Mouse (Mus musculus) spleen, postnatal 10 days (tissue): Measurements from ENCODE around the gene Rftn2.
A peak's percentile ranks its signal among the peaks of the same experiment; 100 is the strongest.

Experiments used
- DNase-seq, 2 experiments: peaks; one replicate each; pipeline ENCODE4 v3.0.0; 2021 to 2022; ENCODE audit warnings: low spot score in 2 of 2

The Rftn2 gene

GRCm38 (mm10) chr1:55173720-55174557 is 52.6 kb downstream of the Rftn2 start:
- no peak for DNase-seq

GRCm38 (mm10) chr1:55171361-55172325 is 54.9 kb downstream of the Rftn2 start:
- no peak for DNase-seq

- DNase-seq, result no peak
Measured at GRCm38 (mm10) chr1:55168591-55168990, 58.0 kb downstream of the Rftn2 start.

GRCm38 (mm10) chr1:55167560-55167959 is 59.0 kb downstream of the Rftn2 start:
- DNase-seq, result no peak

- no peak for DNase-seq
Measured at GRCm38 (mm10) chr1:55164005-55164404, 62.6 kb downstream of the Rftn2 start.

- no peak for DNase-seq
Measured at GRCm38 (mm10) chr1:55162781-55163180, 63.8 kb downstream of the Rftn2 start.

GRCm38 (mm10) chr1:55161895-55162294 is 64.7 kb downstream of the Rftn2 start:
- DNase-seq, result peak in 1 of 2 experiments; percentile 36

- no peak for DNase-seq
Measured at GRCm38 (mm10) chr1:55160831-55161638, 65.5 kb downstream of the Rftn2 start.

- no peak for DNase-seq
Measured at GRCm38 (mm10) chr1:55160218-55160617, 66.4 kb downstream of the Rftn2 start.

- no peak for DNase-seq
Measured at GRCm38 (mm10) chr1:55158821-55159220, 67.8 kb downstream of the Rftn2 start.

GRCm38 (mm10) chr1:55158211-55158610 is 68.4 kb downstream of the Rftn2 start:
- no peak for DNase-seq

GRCm38 (mm10) chr1:55157329-55157728 is 69.3 kb downstream of the Rftn2 start:
- no peak for DNase-seq

GRCm38 (mm10) chr1:55145556-55145955 is 81.0 kb downstream of the Rftn2 start:
- DNase-seq, result no peak

GRCm38 (mm10) chr1:55144338-55144737 is 82.2 kb downstream of the Rftn2 start:
- DNase-seq, result no peak

GRCm38 (mm10) chr1:55135846-55136245 is 90.7 kb downstream of the Rftn2 start:
- DNase-seq, result no peak

- DNase-seq, result no peak
Measured at GRCm38 (mm10) chr1:55134301-55134700, 92.3 kb downstream of the Rftn2 start.

- no peak for DNase-seq
Measured at GRCm38 (mm10) chr1:55133173-55133572, 93.4 kb downstream of the Rftn2 start.

GRCm38 (mm10) chr1:55132308-55132707 is 94.3 kb downstream of the Rftn2 start:
- DNase-seq, result no peak

GRCm38 (mm10) chr1:55131424-55132014 is 95.1 kb downstream of the Rftn2 start:
- DNase-seq, result peak in 1 of 2 experiments; percentile 75

- peak; percentile 95 to 96 for DNase-seq
Measured at GRCm38 (mm10) chr1:55130943-55131401, 95.6 kb downstream of the Rftn2 start, which contains the start of gene Mob4. Mob4 (plus strand) TSS chr1:55131231.
